Mouse (Mus musculus): ENCODE measurements around the gene Bloc1s5. TPM values are rescaled to one million over a fixed set of nuclear protein-coding genes. Genes with fewer than 3 reads are reported as not detected.

Gene Bloc1s5
- total and polyA plus RNA-seq, 2 experiments from 2014 or later, result 8.9 to 18.6 TPM

GRCm38 (mm10) chr13:38659524-38660136 is 24.7 kb upstream of the Bloc1s5 start:
- H3K36me3 ChIP-seq (ENCODE audit: insufficient read depth, low read length), result peaks cover 15% of the 10 kb centered on the region
- WGBS, result 93% methylated on average over 12 of the region's 12 CpGs
- H3K9me3 ChIP-seq (ENCODE audit: low read length), result no peaks in the 10 kb centered on the region
- H3K4me3 ChIP-seq (ENCODE audit: low read depth, low read length), result no peak overlapping the region
- no peak for TF ChIP-seq CTCF (IDR thresholded peaks at IDR 0.05)
- H3K9ac ChIP-seq (replicated peaks; ENCODE audit: low read length, poor library complexity, severe bottlenecking), result no peak overlapping the region
- DNase-seq (ENCODE audit: low spot score), result no peak
- no peaks in the 10 kb centered on the region for H3K4me1 ChIP-seq (ENCODE audit: insufficient read depth, low read length)
- no peak overlapping the region for H3K4me2 ChIP-seq (ENCODE audit: low read depth, low read length, poor library complexity, severe bottlenecking)
- no peak overlapping the region for H3K27ac ChIP-seq (ENCODE audit: low read depth, low read length)
- no peaks in the 10 kb centered on the region for H3K27me3 ChIP-seq (ENCODE audit: insufficient read depth, low read length)
- no peak for ATAC-seq (ENCODE audit: low FRiP score)

GRCm38 (mm10) chr13:38658528-38659280 is 23.8 kb upstream of the Bloc1s5 start, which contains the start of gene Eef1e1:
Gene Eef1e1 (minus strand): TSS chr13:38659058.
- Histone ChIP-seq H3K27ac (ENCODE audit: low read depth, low read length) (peak within 1 kb of the TSS; percentile 86), H3K9ac (replicated peaks; ENCODE audit: low read length, poor library complexity, severe bottlenecking) (peak within 1 kb of the TSS; percentile 89), H3K4me2 (ENCODE audit: low read depth, low read length, poor library complexity, severe bottlenecking) (peak within 1 kb of the TSS; percentile 74), H3K4me1 (ENCODE audit: insufficient read depth, low read length) (no peaks in the 10 kb centered on the region), H3K9me3 (ENCODE audit: low read length) (no peaks in the 10 kb centered on the region), H3K27me3 (ENCODE audit: insufficient read depth, low read length) (no peaks in the 10 kb centered on the region), H3K36me3 (ENCODE audit: insufficient read depth, low read length) (peaks cover 23% of the 10 kb centered on the region), H3K4me3 (ENCODE audit: low read depth, low read length) (peak within 1 kb of the TSS; percentile 98)
- TF ChIP-seq CTCF (IDR thresholded peaks at IDR 0.05), result peak; percentile 77
- under 1% methylated on average over 59 of the region's 59 CpGs for WGBS
- ATAC-seq (ENCODE audit: low FRiP score), result peak; percentile 99
- DNase-seq (ENCODE audit: low spot score), result peak; percentile 96

DNA sequence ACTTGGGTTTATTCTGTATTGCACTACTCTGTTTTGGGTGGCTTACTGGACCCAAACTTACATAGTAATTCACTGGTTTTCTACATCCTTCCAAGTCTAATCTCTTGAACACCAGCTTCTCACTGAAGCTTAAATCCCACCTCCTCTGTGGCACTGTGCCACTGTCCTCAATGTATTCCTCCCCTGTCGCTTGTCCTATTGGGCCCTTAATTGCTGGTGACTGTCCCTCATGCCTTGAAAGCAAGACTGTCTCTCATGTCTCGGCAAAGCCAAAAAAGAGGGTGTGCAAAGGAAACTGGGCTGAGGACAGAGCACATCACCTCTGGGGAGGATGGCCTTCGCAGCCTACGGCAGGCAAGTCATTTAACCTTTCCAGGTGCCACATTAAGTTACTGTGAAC is 23.0 kb upstream of the Bloc1s5 start:
- H3K9ac ChIP-seq (replicated peaks; ENCODE audit: low read length, poor library complexity, severe bottlenecking), result peak overlapping the region; percentile 89
- peaks cover 29% of the 10 kb centered on the region for H3K36me3 ChIP-seq (ENCODE audit: insufficient read depth, low read length)
- H3K4me1 ChIP-seq (ENCODE audit: insufficient read depth, low read length), result no peaks in the 10 kb centered on the region
- no peak for TF ChIP-seq CTCF (IDR thresholded peaks at IDR 0.05)
- peak overlapping the region; percentile 74 for H3K4me2 ChIP-seq (ENCODE audit: low read depth, low read length, poor library complexity, severe bottlenecking)
- 23% methylated on average over 4 of the region's 4 CpGs for WGBS
- H3K27ac ChIP-seq (ENCODE audit: low read depth, low read length), result peak overlapping the region; percentile 86
- peak overlapping the region; percentile 98 for H3K4me3 ChIP-seq (ENCODE audit: low read depth, low read length)
- no peaks in the 10 kb centered on the region for H3K9me3 ChIP-seq (ENCODE audit: low read length)
- DNase-seq (ENCODE audit: low spot score), result no peak
- H3K27me3 ChIP-seq (ENCODE audit: insufficient read depth, low read length), result no peaks in the 10 kb centered on the region
- ATAC-seq (ENCODE audit: low FRiP score), result no peak

- H3K4me2 ChIP-seq (ENCODE audit: low read depth, low read length, poor library complexity, severe bottlenecking), result no peak overlapping the region
- ATAC-seq (ENCODE audit: low FRiP score) (no peak), DNase-seq (ENCODE audit: low spot score) (no peak)
- H3K27ac ChIP-seq (ENCODE audit: low read depth, low read length), result no peak overlapping the region
- no peak overlapping the region for H3K9ac ChIP-seq (replicated peaks; ENCODE audit: low read length, poor library complexity, severe bottlenecking)
- H3K36me3 ChIP-seq (ENCODE audit: insufficient read depth, low read length), result peaks cover 56% of the 10 kb centered on the region
- H3K9me3 ChIP-seq (ENCODE audit: low read length), result no peaks in the 10 kb centered on the region
- no peak overlapping the region for H3K4me3 ChIP-seq (ENCODE audit: low read depth, low read length)
- TF ChIP-seq CTCF (IDR thresholded peaks at IDR 0.05), result no peak
- WGBS, result 94% methylated on average over 4 of the region's 4 CpGs
- H3K27me3 ChIP-seq (ENCODE audit: insufficient read depth, low read length), result no peaks in the 10 kb centered on the region
- H3K4me1 ChIP-seq (ENCODE audit: insufficient read depth, low read length), result no peaks in the 10 kb centered on the region
Measured at GRCm38 (mm10) chr13:38650292-38650691, 15.4 kb upstream of the Bloc1s5 start.

- no peak for ATAC-seq (ENCODE audit: low FRiP score)
- 94% methylated on average over 4 of the region's 4 CpGs for WGBS
- no peak for TF ChIP-seq CTCF (IDR thresholded peaks at IDR 0.05)
Measured at GRCm38 (mm10) chr13:38649069-38649468, 14.2 kb upstream of the Bloc1s5 start.

GRCm38 (mm10) chr13:38641414-38641813 is 6.5 kb upstream of the Bloc1s5 start:
- no peak for DNase-seq (ENCODE audit: low spot score)
- H3K4me2 ChIP-seq (ENCODE audit: low read depth, low read length, poor library complexity, severe bottlenecking), result no peak overlapping the region
- no peak for TF ChIP-seq CTCF (IDR thresholded peaks at IDR 0.05)
- H3K9me3 ChIP-seq (ENCODE audit: low read length), result no peaks in the 10 kb centered on the region
- H3K4me1 ChIP-seq (ENCODE audit: insufficient read depth, low read length), result no peaks in the 10 kb centered on the region
- WGBS, result 90% methylated on average over 5 of the region's 5 CpGs
- no peak overlapping the region for H3K4me3 ChIP-seq (ENCODE audit: low read depth, low read length)
- no peak for ATAC-seq (ENCODE audit: low FRiP score)
- H3K9ac ChIP-seq (replicated peaks; ENCODE audit: low read length, poor library complexity, severe bottlenecking), result no peak overlapping the region
- H3K27ac ChIP-seq (ENCODE audit: low read depth, low read length), result no peak overlapping the region
- H3K36me3 ChIP-seq (ENCODE audit: insufficient read depth, low read length), result peaks cover 13% of the 10 kb centered on the region
- H3K27me3 ChIP-seq (ENCODE audit: insufficient read depth, low read length), result no peaks in the 10 kb centered on the region

More at GRCm38 (mm10) chr13:38649069-38649468, 14.2 kb upstream of the Bloc1s5 start:
- no peaks in the 10 kb centered on the region for H3K4me1 ChIP-seq (ENCODE audit: insufficient read depth, low read length)
- no peak overlapping the region for H3K4me2 ChIP-seq (ENCODE audit: low read depth, low read length, poor library complexity, severe bottlenecking)
- no peaks in the 10 kb centered on the region for H3K9me3 ChIP-seq (ENCODE audit: low read length)
- DNase-seq (ENCODE audit: low spot score), result no peak
- H3K36me3 ChIP-seq (ENCODE audit: insufficient read depth, low read length), result peaks cover 54% of the 10 kb centered on the region
- no peaks in the 10 kb centered on the region for H3K27me3 ChIP-seq (ENCODE audit: insufficient read depth, low read length)
- no peak overlapping the region for H3K9ac ChIP-seq (replicated peaks; ENCODE audit: low read length, poor library complexity, severe bottlenecking)
- no peak overlapping the region for H3K27ac ChIP-seq (ENCODE audit: low read depth, low read length)
- no peak overlapping the region for H3K4me3 ChIP-seq (ENCODE audit: low read depth, low read length)

Data from midbrain, postnatal 0 days (tissue).